Mouse (Mus musculus): ENCODE measurements around the gene Rpl9-ps1.

The Rpl9-ps1 gene

DNA sequence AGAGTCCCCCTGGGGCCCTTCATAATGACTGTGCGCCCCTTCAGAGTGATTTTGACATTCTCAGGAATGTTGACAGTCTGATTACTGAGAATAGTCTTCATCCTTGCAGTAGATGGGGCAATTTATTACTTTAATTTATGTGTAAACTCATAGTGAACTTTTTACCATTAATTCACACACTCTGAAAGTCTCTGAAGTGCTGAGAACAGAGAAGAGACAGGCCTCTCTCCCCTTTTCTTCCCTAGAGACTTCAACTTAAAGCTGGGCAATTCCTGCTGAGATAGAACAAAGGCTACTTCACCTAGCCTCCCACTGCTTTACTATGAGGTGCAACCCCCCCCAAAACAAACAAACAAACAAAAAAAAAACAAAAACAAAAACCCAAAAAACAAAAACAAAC, at the start of gene Rpl9-ps1:
Gene Rpl9-ps1, minus strand, starts transcription at position 101 of the 400 bp plus-strand sequence.
- DNase-seq (ENCODE audit: inconsistent ontology term), result no peak

DNA sequence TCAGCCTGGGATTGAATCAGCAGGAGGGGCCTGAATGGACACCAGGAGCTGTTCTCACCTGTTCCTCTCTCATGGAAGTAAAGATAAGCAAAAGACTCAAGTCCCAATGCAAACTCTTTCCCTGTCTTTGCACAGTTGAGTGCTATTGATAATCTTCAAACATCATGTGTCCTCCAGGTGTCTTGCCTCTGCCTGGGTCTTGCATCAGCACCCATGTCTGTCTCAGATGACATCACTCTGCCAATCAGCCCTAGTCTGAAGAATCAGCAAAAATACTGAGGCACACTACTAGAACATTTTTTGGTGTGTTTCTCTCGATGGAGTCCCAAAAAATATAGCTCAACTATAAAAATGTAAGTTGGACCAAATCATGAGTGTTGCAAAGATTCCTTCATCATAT, 46.6 kb upstream of the Rpl9-ps1 start:
- DNase-seq (ENCODE audit: inconsistent ontology term), result no peak

DNA sequence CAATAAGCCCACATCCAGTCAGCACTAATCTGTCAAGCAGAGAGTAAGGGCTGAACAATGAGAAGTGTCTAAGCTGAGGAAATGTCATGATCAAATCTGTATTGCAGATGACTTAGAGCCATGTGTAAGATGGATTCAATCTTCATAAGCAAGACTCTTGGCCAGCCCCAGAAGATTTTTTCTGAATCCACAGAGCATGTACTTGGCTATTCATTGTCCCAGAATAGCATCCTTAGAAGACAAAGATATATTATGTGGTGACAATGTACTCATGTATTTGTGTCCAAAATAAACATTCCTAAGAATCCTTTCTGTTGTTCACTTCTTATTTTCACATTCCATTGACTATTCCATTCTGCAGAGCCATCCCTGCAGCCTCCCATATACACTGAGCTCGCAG, 44.5 kb upstream of the Rpl9-ps1 start:
- peak; percentile 51 for DNase-seq (ENCODE audit: inconsistent ontology term)

DNA sequence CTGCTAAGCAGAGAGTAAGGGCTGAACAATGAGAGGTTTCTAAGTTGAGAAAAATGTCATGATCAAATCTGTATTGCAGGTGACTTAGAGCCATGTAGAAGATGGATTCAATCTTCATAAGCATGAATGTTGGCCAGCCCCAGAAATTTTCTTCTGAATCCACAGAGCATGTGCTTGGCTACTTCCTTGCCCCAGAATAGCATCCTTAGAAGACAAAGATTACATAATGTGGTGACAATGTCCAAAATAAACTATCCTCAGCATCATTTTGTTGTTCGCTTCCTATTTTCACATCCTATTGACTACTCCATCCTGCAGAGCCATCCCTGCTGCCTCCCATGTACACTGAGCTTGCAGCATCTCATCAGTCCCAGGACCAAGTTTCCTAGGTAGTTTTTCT, 30.2 kb upstream of the Rpl9-ps1 start:
- no peak for DNase-seq (ENCODE audit: inconsistent ontology term)

DNA sequence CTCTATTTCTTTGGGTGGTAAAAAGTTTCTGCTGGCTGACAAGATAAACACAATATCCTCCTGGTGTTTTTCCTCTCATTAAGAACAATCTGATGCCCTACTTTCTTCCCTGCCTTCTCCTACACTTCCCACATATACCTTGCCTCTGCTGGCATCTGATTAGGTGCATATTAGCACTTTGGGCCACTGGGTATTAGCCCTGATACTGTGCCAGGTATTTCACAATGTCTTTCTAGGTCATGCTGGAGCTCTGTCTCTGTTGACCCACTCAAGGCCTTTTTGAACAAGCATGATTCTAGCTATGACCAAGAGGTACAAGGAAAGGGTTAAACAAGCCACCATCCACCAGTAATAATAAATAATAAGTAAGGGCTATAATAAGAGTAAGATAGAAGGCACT, 26.3 kb upstream of the Rpl9-ps1 start:
- no peak for DNase-seq (ENCODE audit: inconsistent ontology term)

DNA sequence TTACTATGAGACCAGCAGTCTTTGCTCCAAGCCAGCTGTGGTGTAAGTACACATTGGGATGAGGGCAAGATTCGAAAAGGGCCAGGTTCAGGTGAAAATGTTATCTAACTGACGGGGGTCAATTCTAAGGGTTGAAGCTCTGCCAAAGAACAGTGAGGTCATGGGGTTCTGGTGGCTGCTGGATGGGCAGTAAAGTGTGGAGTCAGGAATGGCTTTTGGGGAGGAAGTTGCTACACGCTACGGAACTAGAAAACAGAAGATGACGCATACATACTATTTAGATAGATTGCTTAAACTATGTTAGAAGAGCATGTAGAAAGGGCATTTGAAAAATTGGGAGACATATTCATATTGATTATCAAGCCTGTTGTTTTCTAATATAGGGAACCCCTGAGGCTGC, 18.1 kb upstream of the Rpl9-ps1 start:
- no peak for DNase-seq (ENCODE audit: inconsistent ontology term)

DNA sequence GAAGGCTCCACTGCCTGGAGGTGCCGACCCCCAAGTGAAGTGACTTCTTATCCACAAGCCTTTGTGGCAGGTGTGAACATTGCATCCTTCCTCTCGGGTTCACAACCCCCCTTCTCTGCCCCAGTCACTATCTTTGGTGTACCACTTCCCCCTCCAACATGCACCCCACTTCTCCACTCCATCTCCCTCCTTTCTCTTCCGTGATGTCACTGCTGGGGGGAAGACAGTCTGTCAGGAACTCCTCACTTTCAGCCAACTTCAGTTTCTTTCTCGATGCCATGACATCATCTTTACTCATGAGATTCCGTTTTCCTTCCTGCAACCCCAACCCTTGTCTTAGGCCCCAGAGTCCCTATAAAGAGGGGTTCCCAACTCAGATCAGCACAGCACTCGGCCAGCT, 16.8 kb upstream of the Rpl9-ps1 start, which contains the start of gene Ccl4:
Gene Ccl4, plus strand, starts transcription at position 381 of the 400 bp plus-strand sequence.
- no peak for DNase-seq (ENCODE audit: inconsistent ontology term)

DNA sequence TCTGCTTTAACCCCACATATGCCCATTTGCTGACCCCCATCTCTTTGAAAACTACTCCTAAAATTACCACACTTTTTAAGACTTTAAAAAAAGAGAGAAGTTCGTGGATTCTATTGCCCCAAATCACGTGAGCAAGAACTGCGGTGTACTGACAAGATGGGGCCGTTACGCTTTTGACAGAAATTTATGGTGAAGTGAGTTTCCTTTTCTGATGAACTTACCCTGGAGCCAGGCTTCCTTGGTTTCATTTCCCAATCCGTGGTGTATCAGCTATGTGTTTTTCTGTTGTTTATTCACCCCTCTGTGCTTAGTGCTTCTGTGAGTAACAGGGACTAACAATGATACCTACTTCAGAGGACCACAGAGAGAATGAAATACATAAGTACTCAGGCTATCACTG, 13.4 kb upstream of the Rpl9-ps1 start:
- DNase-seq (ENCODE audit: inconsistent ontology term), result no peak

DNA sequence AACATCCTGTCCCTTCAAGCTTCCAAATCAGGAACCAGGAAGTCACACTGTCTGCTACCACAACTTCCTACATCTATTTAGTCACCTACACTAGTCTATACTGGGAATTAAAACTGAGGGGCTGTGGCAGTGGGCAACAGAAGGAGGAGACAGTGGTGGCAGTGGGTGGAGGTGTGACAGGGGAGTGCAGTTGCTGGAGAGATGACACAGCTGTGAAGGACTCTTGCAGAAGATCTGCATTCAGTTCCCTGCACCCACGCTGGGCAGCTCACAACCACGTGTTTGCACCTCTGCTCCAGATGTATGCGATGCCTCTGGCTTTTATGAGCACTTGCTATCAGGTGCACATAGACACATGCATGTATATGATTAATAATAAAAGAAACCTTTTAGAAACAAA, 12.1 kb upstream of the Rpl9-ps1 start:
- no peak for DNase-seq (ENCODE audit: inconsistent ontology term)

DNA sequence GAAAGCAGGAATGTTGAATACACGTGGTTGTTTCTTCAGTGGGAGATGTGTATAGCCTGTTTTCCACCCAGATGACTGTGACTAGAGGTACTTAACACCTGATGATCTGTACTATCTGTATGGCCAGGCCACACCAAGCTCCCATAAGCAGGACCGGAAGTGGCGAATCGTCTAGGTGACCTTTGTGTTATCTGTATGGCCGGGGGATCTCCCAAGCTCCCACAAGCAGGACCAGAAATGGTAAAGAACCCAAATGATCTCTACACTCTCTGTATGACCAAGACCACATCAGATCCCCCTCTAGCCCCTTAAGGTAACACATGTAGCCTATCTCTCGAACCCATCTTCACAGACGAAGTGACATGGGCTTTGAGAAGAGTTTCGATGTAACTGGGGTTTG, 9.2 kb upstream of the Rpl9-ps1 start:
- DNase-seq (ENCODE audit: inconsistent ontology term), result no peak

DNA sequence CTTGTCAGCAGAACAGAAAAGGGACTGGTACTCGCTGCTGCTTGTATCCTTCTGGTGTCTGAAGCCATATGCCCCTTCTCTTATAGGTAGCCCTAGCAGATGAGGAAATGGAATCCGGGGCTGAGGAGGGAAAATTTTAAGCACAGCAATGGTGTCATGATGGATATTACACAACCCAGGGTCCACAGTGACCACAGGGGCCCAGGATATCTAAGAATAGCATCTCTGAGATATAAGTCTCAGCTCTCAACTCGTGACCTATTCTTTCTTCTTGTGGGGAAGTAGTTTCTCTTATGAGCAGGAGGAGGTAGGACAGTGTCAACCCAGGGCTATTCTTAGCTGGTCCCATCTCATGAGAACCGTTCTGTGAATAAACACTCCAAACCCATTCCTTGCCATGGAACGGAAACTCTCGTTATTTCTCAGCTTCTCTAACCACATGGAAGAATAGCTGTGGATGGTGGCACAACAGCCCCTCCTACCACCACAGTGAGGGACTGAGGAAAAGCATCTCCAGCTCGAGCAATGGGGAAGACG, 4.0 kb upstream of the Rpl9-ps1 start, which contains the start of gene Ccl3:
Gene Ccl3, minus strand, starts transcription at position 51 of the 537 bp plus-strand sequence.
- DNase-seq (ENCODE audit: inconsistent ontology term), result no peak

DNA sequence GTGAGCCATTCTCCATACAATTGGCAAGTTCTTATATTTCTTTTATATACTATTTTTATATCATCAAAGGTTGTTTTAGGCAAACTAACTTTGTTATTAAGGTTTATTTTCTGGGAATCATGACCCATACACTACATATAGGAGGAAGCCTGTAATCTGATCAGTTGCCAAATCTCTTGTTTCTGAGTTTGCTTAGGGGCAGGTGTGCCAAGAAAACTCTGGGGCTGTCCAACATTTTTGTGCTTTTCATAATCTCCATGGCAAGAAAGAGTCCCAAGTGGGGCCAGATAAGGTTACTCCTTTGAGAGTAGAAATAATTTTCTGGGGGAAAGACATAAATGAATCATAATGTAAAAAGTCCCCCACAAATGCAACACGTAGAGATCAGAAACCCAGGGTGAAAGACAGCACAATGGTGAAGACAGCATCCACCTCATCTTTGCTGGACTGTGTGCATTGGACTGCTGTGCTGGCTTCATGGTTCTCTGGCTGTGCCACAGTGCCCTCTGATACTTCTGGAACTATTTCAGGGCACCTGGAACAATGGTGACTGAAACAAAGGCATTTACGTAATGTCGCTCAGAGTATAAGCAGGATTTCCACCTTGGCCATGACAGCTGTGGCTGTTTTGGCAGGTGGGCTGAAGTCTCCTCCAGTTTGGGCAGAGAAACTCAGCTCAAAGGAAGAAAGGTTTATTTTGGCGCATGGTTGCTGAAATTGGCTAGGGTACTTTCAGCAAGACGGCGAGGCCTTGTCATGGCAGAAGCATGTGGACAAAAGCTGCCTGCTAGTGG, 1.1 kb upstream of the Rpl9-ps1 start:
- DNase-seq (ENCODE audit: inconsistent ontology term), result no peak

DNA sequence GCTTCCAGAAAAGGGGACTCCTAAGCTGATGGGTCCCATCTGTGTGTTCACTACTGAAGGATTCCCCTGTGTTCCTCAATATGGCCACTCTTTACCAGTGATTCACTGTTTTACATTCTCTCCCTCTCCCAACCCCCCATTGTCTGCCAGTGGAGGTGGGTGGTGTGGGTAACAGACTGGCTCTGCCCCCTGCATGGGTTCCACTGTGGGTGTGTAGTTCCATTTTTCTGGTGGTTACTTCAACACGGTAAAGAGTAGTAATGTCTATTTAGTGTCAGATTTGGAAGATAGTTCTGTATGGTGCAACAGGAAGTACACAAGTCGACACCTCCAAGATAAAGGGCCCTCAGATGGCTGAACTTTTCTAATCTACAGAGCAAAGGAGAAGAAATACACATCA, 4.2 kb downstream of the Rpl9-ps1 start:
- DNase-seq (ENCODE audit: inconsistent ontology term), result no peak

DNA sequence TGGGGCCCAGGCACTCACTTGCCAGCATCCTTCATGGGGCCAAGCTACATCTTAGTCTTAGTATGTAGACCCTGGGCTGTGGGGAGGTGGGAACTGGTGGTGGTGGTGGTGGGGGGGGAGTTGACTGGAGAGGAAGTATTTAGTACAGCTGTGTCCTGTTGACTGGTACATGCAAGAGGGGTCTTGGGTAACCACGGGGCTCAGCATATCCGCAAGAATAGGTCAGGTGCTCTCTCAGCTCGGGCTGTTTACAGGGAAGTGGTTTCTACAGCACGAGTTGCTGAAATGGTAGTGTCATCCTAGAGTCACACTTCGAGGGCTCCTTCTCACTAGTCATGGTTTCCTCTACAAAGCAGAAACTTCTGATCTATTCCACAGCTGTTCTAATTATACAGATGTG, 5.3 kb downstream of the Rpl9-ps1 start:
- DNase-seq (ENCODE audit: inconsistent ontology term), result no peak

DNA sequence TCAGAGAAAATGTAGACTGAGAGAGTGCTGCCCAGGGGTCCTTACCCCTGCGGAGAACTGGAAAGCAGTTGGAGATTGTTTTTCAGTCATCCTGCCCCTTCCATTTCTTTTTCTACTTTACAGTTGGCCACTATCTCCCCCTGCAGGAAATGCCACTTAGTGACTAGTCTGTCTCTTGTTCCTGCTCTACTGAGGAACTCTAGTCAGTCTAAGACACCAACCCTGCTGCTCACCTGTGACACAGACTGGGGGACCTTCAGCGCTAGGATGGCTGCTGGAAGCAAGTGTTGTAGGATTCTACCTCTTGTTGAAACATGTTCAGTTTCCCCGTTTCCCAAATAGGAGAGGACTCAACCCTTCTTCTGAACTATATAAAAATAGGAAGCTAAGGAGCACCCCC, 5.9 kb downstream of the Rpl9-ps1 start:
- no peak for DNase-seq (ENCODE audit: inconsistent ontology term)

DNA sequence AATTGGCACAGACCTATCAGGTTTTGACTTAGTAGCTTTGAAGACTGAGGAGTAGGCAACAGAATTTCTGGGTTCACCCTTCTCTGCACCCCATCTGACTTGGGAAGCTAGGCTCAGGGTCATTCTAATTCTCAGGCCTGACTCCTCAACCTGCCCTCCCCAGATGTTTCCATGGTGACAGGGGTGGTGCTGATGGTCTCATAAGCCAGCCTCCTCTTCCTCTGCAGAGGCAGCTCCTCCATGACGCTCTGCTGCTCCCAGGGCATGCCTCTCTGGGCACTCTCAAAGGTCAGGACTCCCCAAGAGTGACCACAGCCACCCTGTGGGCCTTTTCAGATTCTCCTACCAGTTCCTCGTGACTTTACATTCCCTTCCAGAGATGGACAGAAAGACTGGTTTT, 6.5 kb downstream of the Rpl9-ps1 start:
- no peak for DNase-seq (ENCODE audit: inconsistent ontology term)

DNA sequence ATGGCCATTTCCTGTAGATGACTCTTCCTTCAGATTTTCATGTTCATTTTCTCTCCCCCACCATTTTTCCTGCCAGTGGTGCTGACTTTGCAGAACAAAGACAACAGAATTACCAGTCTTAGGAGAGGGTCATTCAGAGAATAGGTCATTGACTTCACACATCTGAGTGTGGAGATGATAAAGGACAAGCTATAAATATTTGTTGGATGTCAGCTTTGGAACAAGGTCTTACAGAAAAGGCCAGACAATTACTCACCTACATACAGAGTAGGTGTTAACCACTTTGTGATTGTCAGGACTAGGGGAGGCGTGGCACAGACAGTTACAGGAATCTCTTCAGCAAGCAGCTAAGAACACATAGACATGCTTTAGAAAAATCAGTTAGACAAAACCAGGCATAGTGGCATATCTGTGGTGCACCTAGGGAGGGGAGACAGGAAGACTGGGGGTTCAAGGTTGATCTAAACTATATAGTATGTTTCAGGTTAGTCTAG, 8.6 kb downstream of the Rpl9-ps1 start:
- DNase-seq (ENCODE audit: inconsistent ontology term), result no peak

DNA sequence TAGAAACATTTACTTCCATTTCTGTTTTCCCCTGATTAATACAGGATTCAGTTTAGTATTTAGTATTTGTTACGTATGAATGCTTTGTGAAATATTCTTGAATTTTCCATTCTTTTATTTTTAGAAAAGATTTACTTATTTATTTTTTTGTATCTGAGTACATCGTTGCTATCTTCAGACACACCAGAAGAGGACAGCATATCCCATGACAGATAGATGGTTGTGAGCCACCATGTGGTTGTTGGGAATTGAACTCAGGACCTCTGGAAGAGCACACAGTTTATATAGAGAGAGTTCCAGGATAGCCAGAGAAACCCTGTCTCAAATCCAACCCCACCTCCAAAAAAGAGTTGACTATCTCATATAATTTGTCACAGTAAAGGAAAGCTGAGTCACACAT, 10.5 kb downstream of the Rpl9-ps1 start:
- no peak for DNase-seq (ENCODE audit: inconsistent ontology term)

DNA sequence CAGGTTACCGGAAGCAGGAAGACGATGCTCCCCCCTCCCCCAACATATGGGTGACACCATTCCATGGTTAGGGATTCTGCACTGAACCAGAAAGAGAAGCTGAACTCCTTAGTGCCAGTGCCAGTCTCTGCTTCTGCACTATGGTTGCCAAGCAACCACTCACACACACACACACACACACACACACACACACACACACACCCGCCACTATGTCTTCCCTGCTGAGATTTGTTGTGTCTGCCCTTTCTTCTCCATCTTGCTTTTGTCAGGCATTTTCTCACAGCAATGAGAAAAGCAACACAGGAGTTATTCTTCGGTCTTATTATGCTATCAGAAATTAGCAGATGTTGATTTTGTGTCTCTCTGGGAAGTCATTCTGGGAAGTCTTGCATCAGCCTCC, 11.0 kb downstream of the Rpl9-ps1 start:
- DNase-seq (ENCODE audit: inconsistent ontology term), result no peak

DNA sequence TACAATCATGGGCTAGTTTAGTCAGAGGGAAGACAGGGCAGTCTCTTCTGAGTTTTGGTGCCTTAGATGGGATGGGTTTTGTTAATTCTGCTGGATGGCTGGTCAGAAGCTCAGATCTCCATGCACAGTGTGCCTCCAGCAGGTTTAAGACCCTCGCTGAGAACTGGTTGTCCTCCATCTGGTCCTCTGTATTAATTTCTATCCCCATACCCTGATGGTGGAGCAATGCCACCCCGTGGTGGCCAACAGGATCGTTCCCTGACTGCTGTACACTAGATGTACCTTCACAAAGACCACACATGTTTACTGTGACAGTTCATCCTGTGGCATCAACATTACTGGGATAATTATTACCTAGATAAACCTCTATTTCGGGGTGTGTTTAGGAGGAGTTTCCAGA, 12.7 kb downstream of the Rpl9-ps1 start:
- DNase-seq (ENCODE audit: inconsistent ontology term), result peak; percentile 17

DNA sequence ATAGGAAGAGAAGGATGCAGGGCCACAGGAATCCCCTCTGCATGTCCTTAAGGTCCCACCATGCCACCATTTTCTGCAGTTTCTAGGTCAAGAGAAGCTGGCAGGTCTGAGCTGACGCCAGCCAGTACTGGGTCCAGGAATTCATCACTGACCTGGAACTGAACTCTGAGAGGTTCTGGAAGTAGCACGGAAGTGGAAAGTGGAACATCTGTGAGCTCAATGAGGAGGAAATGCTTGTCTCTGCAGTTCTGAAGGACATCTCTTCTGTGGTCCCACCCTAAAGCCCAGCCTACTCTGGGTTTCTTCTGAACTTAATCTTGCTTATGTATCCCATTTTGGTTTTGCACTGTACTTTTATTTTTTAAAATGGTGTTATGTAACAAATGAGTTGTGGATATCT, 14.4 kb downstream of the Rpl9-ps1 start:
- no peak for DNase-seq (ENCODE audit: inconsistent ontology term)

DNA sequence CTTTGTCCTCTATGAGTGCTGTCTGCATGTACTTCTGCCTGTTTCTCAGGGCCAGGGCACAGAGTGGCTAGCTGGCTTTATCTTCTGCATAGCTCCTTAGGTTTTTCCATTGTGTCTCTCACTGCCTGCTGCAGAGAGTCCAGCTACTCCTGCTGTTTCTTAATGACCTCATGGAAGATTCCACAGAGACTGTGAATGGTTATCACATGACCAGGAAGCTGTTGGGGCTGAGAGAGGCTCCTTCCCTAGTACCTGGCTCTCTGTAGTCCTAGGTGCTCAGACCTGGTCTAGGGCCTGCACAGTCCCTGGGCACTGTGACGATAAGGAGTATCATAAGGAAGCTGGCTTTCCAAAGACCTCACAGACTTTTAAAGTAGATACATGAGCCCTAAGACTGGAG, 14.8 kb downstream of the Rpl9-ps1 start:
- DNase-seq (ENCODE audit: inconsistent ontology term), result no peak

DNA sequence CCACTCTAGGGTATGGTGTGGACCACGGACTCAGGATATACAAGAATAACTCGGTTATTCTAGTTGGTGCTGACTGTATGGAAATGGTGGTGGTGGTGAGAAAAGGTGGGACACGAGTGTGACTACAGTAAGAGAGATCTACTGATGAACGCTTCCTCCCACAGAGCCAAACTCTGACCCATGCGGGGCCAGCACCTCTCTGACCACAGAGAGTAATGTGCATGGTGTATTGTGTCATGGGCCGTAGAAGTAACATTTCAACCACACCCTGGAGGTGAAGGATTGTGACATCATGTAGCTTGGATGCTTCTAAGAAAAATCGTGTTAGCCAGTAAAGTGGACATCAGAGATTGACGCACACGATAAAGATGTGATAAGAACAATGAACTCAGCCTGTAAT, 16.6 kb downstream of the Rpl9-ps1 start:
- DNase-seq (ENCODE audit: inconsistent ontology term), result no peak
